ENCODE assay signal across 19 mouse cellular contexts in the genomic region with DNA sequence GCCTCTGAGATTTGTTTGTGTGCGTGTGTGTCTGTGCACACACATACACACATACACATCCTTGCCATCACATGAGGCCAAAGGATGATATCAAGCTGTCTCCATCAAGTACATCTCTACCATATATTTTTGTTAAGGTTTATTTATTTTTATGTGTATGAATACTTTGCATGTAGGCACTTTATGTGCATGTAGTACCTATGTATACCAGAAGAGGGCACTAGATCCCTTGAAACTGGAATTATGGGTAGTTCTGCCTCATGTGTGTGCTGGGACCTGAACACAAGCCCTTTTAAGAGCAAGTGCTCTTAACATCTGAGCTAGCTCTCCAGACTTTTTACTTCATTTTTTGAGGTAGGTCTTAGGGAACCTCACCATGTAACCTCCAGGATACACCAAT. TPM values are rescaled to one million over a fixed set of nuclear protein-coding genes. Genes with fewer than 3 reads are reported as not detected.
DNase-seq lines count a peak whose midpoint lies in the region; ATAC-seq and TF ChIP-seq lines count a peak whose summit lies in the region.
"Had no signal": no experiment of that assay in that cellular context is flagged by ENCODE, and none has a peak within 500 bp of the region (broad histone marks: within the 10 kb centered on the region; RNA-seq: fewer than 3 reads in every experiment).

No protein-coding gene starts in this region.

- no peaks in the 10 kb centered on the region for H3K36me3 ChIP-seq in E14TG2a.4 (ENCODE audit: insufficient read depth, low read length)
- H3K36me3 ChIP-seq: forebrain, embryonic 10.5 days; hindbrain, embryonic 12.5 days; limb, embryonic 12.5 days had no signal

- no peak overlapping the region for H3K4me3 ChIP-seq in left cerebral cortex, adult 2 months
- H3K4me3 ChIP-seq in E14TG2a.4 (replicated peaks; ENCODE audit: low read length): no peak overlapping the region
- H3K4me3 ChIP-seq: forebrain, embryonic 10.5 days; hindbrain, embryonic 12.5 days; limb, embryonic 12.5 days had no signal

- H3K27ac ChIP-seq in left cerebral cortex, adult 2 months: no peak overlapping the region
- H3K27ac ChIP-seq: forebrain, embryonic 10.5 days; hindbrain, embryonic 12.5 days; limb, embryonic 12.5 days had no signal

- DNase-seq in CD4-positive, CD25-positive, alpha-beta regulatory T cell, adult 2 months (ENCODE audit: low read depth, low spot score): peak; percentile 13
- DNase-seq in left cerebral cortex, adult 2 months (ENCODE audit: extremely low spot score in 1 of 2, low spot score in 2 of 2): no peak
- DNase-seq in left cerebral cortex, adult 8-10 months (ENCODE audit: low spot score in 2 of 2): no peak
- peak; percentile 38 for DNase-seq in ZHBTc4 (ENCODE audit: low read depth, low spot score)
- no peak for DNase-seq in kidney, postnatal 14 days
- no peak for DNase-seq in neural tube, embryonic 10.5 days (ENCODE audit: extremely low spot score, low spot score)
- DNase-seq: adrenal gland, postnatal 14 days; cerebellum, adult 9-10 months; kidney, adult 2 months; lung, adult 18-20 months; thymus, postnatal 14 days had no signal

- H3K27me3 ChIP-seq in E14TG2a.4 (ENCODE audit: insufficient read depth, low read length): no peaks in the 10 kb centered on the region
- H3K27me3 ChIP-seq: hindbrain, embryonic 12.5 days; limb, embryonic 12.5 days had no signal

- no peak for ATAC-seq in CD4-positive, CD25-positive, alpha-beta regulatory T cell, adult 4 months

- no peaks in the 10 kb centered on the region for H3K9me3 ChIP-seq in E14TG2a.4 (ENCODE audit: low read length)
- H3K9me3 ChIP-seq: forebrain, embryonic 10.5 days; hindbrain, embryonic 12.5 days had no signal

- intact Hi-C loops in left cerebral cortex, adult 2 months (cut with DNase I): no loop called here

- peak; percentile 39 for TF ChIP-seq CTCF in left cerebral cortex, adult 2 months (IDR thresholded peaks at IDR 0.05)
- TF ChIP-seq CTCF in E14TG2a.4 (conservative IDR thresholded peaks at IDR 0.05; ENCODE audit: low read length): peak; percentile 70

- no peaks in the 10 kb centered on the region for H3K4me1 ChIP-seq in E14TG2a.4 (replicated peaks; ENCODE audit: low read depth, low read length)
- H3K4me1 ChIP-seq: limb, embryonic 12.5 days had no signal

RNA-seq across cellular contexts. Expression of gene Fstl4, which starts 38.4 kb away (rescaled TPM):
- not detected for polyA plus RNA-seq in CD4-positive, CD25-positive, alpha-beta regulatory T cell, adult 4 months (2017; shearing (Covaris generic))
- total RNA-seq in left cerebral cortex, adult 2 months (2021): 10 to 100 TPM; 44.1 to 47.2 TPM
- total RNA-seq in left cerebral cortex, adult 8-10 months (2022): 10 to 100 TPM; 27.9 to 29.7 (median 28.9) TPM
- total RNA-seq: megakaryocyte, adult 5-6 weeks; monocyte, adult 5-6 weeks; neutrophil, adult 5-6 weeks had no signal

Comparison
In these comparisons a context has a peak if more than half of its experiments do, and no peak if none do; other contexts are left out.
1. DNase-seq: peak in CD4-positive, CD25-positive, alpha-beta regulatory T cell, adult 2 months (single experiment) and ZHBTc4 (single experiment); none in left cerebral cortex, adult 2 months (0 of 2), left cerebral cortex, adult 8-10 months (0 of 2), kidney, postnatal 14 days (single experiment) and neural tube, embryonic 10.5 days (single experiment).